Mouse (Mus musculus) liver, adult 2 months (tissue): ENCODE data around the gene Ccnd1.

Source experiments
- CTCF ChIP-seq: fragments of 200-500 bp; IDR thresholded peaks from 2 replicates; pipeline ENCODE4 v1.5.1; 2011; ENCODE audit warnings: low read depth, low read length, control low read depth
- POLR2A ChIP-seq: fragments of 200-500 bp; IDR thresholded peaks from 2 replicates; pipeline ENCODE4 v1.6.1; 2011; ENCODE audit warnings: low read length, control low read depth; ENCODE audit not compliant: insufficient read depth; ENCODE audit errors: extremely low read depth

DNA sequence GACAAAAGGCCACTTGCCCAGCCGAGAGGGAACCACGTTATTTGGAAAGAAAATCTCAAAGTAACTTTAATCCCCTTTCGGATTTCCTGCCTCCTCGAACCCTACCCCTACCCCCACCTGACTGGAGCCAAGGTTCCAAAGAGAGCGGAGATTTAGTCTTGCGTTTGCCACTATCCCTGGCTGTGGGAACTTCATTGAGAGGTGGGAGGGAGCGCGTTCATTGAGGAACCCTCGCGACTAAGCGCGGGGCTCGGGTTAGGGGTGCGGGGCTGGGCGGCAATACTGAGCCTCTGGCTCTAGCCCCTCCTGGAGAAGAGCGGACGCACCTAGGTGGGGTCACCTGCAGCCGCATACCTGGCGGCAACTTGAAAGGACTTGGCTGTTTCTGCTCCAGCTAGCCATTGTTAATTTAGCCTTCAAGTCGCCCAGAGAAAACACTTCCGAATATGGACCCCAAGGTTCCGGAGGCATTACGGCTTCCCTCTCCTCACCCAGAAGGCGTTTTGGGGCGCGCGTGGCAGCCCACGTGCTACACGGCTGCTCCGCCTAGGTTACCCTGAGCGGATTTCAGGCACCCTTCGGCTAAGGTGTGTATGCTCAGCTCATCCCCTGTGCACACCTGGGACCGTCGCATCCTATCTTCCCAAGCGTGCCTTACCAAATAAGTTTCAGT lies 2.5 kb upstream of the Ccnd1 start:
- TF ChIP-seq POLR2A (no peak), CTCF (no peak)
